Mouse (Mus musculus) left cerebral cortex, adult 8-10 months (tissue): Measurements from ENCODE around the gene Gm26620. TPM values are rescaled to one million over a fixed set of nuclear protein-coding genes. Genes with fewer than 3 reads are reported as not detected.

Source experiments
- DNase-seq, 2 experiments: peaks; one replicate each; pipeline ENCODE4 v3.0.0; 2022; ENCODE audit warnings: low spot score in 2 of 2
- total RNA-seq, 4 experiments: library from RNA; stranded (reverse); gene quantifications; 2 replicates each; pipeline ENCODE4 v1.2.4; 2022

The Gm26620 gene
- total RNA-seq, 4 experiments from 2014 or later: 0.46 to 0.87 (median 0.48) TPM; not detected in 1

- DNase-seq: no peak
These were observed 27.2 kb downstream of the Gm26620 start for GRCm38 (mm10) chr1:170911907-170912660.

- DNase-seq: no peak
These were observed 28.2 kb downstream of the Gm26620 start, which contains the start of gene Fcrlb for GRCm38 (mm10) chr1:170912891-170913615. Gene Fcrlb (minus strand): TSS chr1:170912941.

- no peak for DNase-seq
These were observed 30.8 kb downstream of the Gm26620 start for GRCm38 (mm10) chr1:170915657-170916056.

- no peak for DNase-seq
These were observed 34.4 kb downstream of the Gm26620 start for GRCm38 (mm10) chr1:170919308-170919707.

- DNase-seq: no peak
These were observed 39.6 kb downstream of the Gm26620 start for GRCm38 (mm10) chr1:170924485-170924884.

- DNase-seq: no peak
These were observed 42.1 kb downstream of the Gm26620 start for GRCm38 (mm10) chr1:170926941-170927340.

GRCm38 (mm10) chr1:170927378-170927777, 42.5 kb downstream of the Gm26620 start, which contains the start of gene Fcrla:
Gene Fcrla (minus strand): TSS chr1:170927583.
- no peak for DNase-seq

- DNase-seq: no peak
These were observed 43.6 kb downstream of the Gm26620 start for GRCm38 (mm10) chr1:170928467-170928866.

- no peak for DNase-seq
These were observed 44.4 kb downstream of the Gm26620 start for GRCm38 (mm10) chr1:170929245-170929644.

- DNase-seq: no peak
These were observed 47.2 kb downstream of the Gm26620 start for GRCm38 (mm10) chr1:170932043-170932442.

GRCm38 (mm10) chr1:170933386-170933920, 48.6 kb downstream of the Gm26620 start:
- DNase-seq: no peak

GRCm38 (mm10) chr1:170933940-170934339, 49.1 kb downstream of the Gm26620 start:
- DNase-seq: no peak

GRCm38 (mm10) chr1:170934383-170934782, 49.5 kb downstream of the Gm26620 start:
- DNase-seq: no peak

Other genes starting within 250 kb of the Gm26620 start
- gene Olfml2b, start 240.5 kb upstream of the Gm26620 start, total RNA-seq: 1 to 10 TPM; 2.9 to 4.2 (median 3.9) TPM
- 10 to 100 TPM; 51.3 to 62.1 (median 55.1) TPM for gene Atf6, start 17.3 kb upstream of the Gm26620 start, total RNA-seq
- 10 to 100 TPM; 17.1 to 23.1 (median 19.1) TPM for gene Dusp12, start 475 bp downstream of the Gm26620 start, total RNA-seq
- gene Fcrlb, start 27.9 kb downstream of the Gm26620 start, total RNA-seq: 1 to 10 TPM in 3 of 4 experiments, under 1 TPM in 1; 0.46 to 1.3 (median 1.1) TPM
- not detected for gene Fcrla, start 42.5 kb downstream of the Gm26620 start, total RNA-seq
- 10 to 100 TPM in 2 of 4 experiments, 1 to 10 TPM in 2; 4.8 to 24.1 (median 10.7) TPM for gene Fcgr2b, start 91.5 kb downstream of the Gm26620 start, total RNA-seq
- gene Fcgr4, start 133.9 kb downstream of the Gm26620 start, total RNA-seq: under 1 TPM in 3 of 4 experiments, not detected in 1; 0.30 to 0.72 (median 0.43) TPM
- gene Fcgr3, start 179.9 kb downstream of the Gm26620 start, total RNA-seq: 10 to 100 TPM; 10.6 to 36.7 (median 22.6) TPM
- gene Cfap126, start 228.9 kb downstream of the Gm26620 start, total RNA-seq: 1 to 10 TPM; 1.0 to 1.8 (median 1.2) TPM